Mouse (Mus musculus): ENCODE measurements around the gene Plekhd1.

The Plekhd1 gene

DNA sequence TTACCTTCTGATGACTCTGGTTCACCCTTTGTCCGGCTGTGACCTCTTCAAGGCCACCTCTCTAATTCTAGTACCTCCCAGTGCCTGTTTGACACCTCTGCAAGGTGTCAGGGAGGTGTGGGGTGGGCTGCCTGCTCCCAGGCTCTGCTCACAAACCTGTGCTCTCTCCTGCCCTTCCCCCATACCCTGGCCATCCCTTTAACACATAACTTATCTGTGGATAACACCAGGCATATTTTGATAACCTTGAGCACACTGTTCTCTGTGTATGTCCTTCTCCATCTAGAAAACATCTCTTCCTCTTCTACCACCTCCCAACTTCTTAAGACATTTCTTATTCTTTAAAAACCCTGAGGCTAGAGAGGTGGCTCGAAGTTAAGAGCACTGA is 6.7 kb downstream of the Plekhd1 start:
- no peak for DNase-seq (ENCODE audit: low spot score)

DNA sequence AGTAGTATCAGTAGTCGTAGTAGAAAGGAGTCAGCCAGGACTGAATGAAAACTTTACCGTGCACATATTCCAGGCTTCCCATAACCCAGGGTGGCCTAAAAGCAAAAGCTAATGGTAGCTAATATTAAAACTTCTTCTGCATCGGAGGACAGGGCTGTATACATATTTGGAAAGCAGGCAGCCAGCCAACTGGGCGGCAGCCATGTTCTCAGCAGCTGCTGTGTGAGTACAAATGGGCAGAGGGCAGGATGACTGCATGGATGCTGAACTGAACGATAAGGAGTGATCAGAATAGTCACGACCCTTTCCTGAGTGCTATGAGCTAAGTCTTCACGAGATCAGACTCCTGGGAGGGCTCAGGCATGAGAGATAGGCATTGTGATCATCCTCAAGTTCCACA is 8.9 kb downstream of the Plekhd1 start:
- DNase-seq (ENCODE audit: low spot score), result no peak

DNA sequence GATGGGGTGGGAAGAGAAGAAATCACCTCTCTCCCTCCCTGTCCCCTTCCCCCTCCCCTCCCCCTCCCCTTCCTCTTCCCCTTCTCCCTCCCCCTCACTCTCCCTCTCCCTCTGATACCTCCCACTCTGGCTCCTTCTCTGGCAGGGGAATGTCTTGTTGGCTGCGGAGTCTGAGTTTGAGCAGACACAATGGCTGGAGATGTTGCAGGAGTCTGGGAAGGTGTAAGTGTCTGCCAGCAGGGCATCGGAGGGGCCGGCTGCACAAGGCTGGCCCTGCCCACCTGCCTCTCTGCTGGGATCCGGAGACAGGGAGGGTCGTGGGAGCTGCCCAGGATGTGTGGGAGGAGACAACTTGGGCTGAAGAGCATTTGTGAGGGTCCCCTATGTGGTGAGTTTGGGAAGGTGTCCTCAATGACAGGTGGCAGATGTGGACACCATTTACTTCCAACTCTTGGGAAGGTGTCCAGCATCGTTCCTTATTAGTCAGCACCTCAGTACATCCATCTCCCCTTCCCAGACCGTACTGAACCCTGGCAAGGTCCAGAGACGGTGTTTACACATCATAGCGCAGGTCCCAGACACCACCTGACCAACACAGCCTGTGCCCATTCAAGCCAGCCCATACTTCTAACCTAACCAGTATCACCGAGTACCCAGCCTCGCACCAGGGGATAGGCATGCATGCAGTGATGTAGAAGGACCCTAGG is 14.0 kb downstream of the Plekhd1 start:
- no peak for DNase-seq (ENCODE audit: low spot score)

DNA sequence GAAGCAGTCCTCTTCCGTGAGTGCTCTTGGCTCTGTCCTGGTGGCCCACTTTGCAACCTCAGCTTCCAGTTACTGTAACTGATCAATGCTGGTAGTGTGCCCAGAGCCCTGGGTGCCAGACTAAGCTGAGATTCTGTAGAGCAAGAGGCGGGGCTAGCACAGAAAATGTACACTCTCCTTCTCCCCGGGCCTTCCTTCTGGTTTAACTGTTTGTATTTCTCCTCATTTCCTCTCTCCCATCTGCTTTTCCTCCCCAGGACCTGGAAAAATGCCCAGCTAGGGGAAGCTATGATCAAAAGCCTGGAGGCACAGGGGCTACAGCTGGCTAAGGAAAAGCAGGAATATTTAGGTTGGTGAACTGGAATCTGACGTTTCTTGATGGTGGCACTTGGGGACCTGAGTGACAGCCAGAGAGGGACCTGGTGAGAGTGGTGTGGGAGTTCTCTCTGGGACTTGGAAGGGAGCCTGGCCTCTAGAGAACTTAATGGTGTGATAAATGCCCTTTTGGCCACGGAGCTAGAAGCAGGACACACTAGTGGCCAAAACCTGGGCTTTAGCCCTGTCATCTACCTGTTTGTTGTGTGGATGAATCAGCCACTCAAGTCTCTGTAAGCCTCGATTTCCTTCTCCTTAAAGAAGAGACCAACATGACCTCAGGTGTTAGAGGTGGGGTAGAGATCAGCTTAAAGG is 14.7 kb downstream of the Plekhd1 start:
- DNase-seq (ENCODE audit: low spot score), result peak; percentile 41

DNA sequence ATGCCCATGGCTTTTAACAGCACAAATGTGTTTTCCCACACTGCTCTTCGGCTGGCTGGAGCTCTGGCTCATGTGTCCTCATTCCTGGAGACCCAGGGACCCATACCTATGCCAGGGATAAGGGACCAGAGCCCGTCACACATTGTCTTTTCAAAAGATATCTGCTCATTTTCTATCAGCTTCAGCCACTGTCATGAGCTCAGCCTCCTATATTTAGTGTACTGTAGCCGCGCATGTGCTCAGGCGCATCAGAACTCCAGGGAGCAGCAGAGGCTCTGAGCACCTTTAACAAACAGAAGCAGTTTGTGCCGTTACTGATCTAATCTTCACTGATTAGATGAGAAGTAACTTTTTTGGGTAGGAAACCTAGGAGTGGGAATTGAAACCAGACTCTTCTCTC is 23.5 kb downstream of the Plekhd1 start:
- DNase-seq (ENCODE audit: low spot score), result no peak

DNA sequence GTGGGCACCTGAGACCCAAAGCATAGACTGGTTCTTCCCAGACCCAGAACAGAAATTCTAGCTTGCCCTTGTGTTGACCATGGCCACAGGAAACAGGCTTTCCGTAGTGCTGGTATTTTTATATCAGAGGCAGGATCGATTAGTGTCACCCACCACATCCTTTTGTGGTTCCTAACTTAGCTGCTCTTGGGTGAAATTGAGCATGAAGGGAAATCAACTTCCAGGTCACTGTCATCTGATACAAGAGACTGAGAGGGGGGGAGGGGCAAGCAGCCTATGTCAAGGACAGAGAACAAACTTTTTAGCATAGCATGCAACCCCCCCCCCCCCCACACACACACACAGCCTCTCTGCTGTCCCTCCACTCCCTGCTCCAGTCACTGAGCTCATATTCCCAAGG is 26.8 kb downstream of the Plekhd1 start:
- DNase-seq (ENCODE audit: low spot score), result no peak

DNA sequence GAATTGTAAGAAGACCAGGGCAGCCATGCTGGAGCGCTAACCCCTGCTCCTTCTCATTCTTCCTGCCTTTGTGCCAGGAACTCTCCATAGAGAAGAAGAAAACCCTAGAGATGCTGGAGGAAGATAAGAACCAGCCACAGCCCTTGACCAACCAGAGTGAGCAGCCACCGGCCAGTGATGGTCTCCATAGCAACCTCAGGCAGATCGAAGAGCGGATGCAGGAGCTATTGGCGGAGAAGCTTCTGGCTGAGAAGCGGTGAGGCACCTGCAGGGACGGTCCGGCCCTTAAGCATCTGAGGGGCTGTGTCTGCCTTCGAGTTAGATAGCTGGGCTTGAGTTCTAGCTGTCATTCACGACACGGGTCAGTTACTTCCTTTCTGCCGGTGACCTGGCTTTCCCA is 28.1 kb downstream of the Plekhd1 start:
- DNase-seq (ENCODE audit: low spot score), result peak; percentile 27

DNA sequence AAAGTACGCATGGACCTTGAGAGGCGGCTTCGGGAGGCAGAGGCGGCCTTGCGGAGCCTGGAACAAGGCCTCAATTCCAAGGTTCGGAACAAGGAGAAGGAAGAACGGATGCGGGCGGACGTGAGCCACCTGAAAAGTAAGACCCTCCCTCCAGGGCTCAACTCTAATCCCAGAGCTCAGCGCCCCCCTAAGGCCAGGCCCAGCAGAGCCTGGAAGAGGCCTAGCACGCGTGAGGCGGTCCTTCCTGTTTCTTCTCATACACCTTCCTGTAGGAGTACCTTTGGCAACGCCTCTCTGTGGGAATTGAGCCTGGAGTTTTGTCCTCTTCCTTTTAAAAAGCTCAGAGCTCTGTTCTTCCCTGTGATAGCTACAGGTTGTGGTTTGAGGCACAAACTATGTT is 29.1 kb downstream of the Plekhd1 start:
- DNase-seq (ENCODE audit: low spot score), result no peak

DNA sequence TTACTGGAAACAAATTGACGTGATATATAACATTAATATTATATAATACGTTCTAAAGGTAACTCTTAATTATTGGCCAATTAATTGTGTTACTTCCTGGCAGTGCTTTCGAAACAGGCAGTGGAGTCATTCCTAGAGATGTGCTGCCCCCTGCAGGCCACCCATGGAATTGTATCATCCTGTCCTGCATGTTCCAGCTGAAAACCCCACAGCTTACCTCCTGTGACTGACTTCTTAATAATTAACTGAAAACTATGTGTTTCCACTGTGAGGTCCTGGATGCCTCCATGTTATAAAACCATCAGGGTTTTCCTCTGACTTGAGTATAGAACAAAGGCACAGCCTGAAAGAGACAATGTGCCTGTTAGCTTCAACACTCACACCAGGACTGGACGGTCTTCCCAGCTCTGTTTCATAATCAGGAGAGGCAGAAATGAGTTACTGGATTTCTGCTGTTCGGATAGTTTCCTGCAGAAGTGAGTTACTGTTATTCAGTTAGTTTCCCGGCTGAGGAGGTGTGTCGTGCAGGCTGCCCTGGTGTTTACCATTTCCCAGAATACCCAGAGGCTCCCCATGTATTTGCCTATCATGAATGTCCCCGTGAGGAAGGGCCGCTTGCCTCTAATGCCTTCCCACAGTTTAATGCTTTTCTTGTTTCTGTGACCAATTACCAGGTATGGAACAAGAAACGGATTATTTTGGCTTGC is 32.6 kb downstream of the Plekhd1 start:
- DNase-seq (ENCODE audit: low spot score), result peak; percentile 75

DNA sequence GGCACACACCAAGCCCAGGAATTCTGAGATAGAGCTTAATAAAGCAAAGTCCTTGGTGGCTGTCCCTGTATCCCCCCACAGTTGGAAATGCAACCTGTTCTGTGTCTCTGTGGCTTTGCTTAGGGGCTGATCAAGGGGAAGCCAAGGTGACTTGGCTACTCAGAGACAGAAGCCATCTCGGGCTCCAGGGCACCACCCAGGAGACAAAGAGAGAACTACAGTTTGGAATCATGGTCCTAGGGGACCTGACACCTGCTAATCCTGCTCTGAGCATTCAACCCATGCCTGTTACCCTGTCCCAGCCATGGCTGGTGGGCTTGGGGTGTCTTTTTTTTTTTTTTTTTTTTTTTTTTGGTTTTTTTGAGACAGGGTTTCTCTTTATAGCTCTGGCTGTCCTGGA is 35.8 kb downstream of the Plekhd1 start:
- no peak for DNase-seq (ENCODE audit: low spot score)

DNA sequence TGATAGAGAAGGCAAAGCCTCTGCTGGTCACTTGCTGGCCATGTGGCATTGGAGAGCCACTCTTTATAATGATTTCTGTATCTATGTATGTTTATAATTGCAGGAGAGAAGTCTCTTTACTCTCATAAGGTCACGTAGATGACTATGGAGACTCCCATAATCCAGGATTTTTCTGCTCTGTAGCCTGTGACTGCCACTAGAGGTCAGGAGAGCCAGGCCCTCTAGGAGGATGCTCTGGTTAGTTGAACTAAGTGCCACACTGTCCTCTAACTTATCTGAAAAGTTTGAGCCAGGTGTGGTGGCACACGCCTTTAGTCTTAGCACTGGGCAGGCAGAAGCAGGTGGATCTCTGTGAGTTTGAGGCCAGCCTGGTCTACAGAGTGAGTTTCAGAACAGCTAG is 36.4 kb downstream of the Plekhd1 start:
- peak; percentile 56 for DNase-seq (ENCODE audit: low spot score)

DNA sequence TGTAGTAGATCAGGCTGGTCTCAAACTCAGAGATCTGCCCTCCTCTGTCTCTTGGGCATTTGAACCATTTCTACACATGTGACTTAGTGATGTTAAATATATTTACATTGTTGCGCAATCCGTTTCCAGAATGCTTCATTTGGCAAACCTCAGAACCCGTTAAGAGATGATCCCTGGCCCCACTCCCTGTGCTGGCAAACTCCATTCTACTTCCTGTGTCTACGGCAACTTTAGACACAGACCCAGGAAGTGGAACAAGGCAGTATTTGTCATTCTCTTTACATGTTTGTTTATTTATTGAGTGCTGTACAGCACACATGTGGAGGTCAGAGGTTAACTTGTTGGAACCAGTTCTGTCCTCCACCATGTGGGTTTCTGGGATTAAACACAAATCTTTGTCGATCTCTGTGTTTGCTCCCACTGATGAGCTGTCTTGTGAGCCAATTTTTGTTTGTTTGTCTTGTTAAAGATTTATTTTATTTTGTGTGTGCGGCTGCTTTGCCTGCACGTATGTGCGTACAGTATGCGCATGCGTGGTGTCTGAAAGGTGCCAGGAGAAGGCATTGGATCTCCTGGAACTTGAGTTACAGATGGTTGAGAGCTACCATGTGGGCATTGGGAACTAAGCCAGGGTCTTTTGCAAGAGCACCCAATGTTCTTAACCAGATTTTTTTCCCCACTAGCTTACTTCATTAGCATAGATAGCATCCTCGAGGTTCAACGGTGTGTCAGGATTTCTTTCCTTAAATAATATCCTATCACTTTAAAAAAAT is 37.6 kb downstream of the Plekhd1 start:
- DNase-seq (ENCODE audit: low spot score), result no peak

DNA sequence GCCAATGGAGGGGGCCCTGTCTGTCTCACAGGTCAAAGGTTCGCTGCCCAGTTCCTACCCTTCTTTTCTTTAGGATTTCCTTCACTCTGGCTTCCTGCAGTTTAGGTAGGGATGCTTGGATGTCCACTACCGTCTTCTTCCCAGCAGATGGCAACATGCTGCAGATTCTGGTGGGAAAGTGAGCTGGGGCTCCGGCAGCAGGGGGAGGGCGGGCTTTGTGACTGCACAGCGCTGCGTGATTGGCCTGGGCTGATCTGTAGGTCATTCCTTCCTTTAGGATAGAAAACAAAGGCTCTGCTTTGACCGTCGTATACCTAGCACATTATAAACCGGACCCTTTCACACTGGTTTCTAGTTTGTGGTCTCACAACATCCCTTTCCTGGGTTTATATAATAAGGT is 38.2 kb downstream of the Plekhd1 start:
- DNase-seq (ENCODE audit: low spot score), result peak; percentile 84

DNA sequence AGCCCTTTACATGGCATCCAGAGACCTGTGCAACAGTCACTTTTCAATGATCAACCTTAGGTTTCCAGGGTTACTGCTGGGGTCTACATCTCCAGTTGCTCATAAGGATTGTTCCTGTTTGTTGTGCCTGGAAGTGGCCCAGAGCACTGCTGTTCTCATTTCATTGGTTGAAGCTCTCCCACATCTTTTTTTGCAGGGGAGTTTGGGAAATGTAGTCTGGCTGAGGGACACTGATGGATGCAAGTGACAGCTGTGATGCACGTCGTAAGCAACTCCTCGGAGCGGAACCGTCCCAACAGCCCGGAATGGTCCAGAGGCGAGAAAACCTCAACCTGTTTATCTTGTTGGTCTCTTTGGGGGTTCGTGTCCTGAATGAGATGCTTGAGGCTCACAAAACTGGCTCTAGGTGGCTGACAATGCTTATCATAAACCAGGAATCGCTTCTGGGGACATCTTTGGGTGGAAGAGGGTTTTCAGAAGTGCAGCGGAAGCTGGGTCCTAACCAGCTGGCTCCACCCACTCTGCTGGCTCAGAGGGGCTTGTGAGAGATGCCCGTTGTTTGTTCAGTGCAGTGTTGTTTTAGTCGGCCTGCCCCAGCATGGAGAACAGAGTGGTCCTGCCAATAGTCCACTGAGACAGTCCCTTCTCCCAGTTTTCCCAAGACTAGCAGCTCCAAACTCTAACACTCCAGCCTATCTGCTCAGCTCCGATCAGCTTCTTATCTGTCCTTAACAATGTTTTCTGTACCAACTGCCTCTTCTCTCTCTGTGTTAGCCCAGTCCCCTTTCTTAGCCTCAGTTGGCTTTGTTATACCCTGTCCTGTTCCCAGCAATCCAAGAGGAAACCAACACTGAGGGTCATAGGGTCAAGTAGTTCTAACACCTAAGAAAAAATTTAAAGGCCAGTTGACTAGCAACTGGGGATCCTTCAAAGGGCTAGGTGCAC is 42.4 kb downstream of the Plekhd1 start:
- no peak for DNase-seq (ENCODE audit: low spot score)

DNA sequence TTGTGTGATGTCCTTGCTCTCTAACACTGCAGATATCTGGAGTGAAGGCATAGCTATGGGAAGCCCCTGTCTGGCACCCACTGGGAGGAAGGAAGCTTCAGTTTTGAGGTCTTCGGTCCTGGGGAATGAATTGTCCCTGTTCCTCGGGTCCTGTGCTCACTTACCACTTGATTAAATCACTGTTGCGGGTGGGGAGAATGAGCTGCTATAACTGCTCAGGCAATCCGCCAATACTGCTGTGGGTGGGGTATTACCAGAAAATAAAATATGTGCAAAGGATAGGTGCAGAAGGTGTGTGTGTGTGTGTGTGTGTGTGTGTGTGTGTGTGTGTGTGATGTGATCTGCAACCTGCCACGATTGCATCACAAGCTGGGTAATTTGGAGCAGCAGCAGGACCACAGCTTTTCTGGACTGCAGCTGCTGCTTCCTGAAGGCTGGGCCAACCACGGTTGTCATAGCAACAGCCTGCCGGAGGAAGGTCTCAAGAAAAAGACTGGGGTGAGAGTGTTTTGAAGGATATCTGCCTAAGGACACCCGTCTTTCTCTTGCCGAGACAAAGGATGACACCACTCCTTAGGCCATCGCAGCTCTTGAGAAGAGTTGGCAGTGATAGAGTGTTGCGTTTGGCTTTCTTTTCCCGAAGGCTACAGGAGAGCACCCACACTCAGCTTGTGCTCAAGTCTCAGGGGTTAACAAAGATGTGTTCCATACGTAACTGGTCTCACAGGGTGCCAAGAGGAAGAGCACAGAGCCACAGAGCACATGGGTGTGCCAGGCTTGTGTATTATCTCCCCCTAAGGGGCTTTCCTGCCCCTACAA is 44.3 kb downstream of the Plekhd1 start:
- DNase-seq (ENCODE audit: low spot score), result peak; percentile 90

DNA sequence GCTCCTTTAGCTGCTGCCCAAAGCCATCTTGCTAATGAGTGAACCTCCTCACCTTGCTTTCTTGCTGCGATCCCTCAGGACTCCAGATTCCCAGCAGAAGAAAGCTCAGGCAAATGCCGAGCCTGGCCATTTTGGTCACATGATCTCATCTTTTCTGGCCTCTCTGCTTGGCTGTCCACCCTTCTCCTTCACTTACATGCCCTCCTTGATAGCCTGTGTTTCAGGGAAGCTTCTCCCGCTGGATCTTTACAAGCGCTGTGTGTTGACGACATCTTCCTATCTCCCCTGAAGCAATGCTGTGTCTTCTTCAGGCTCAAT is 44.9 kb downstream of the Plekhd1 start:
- no peak for DNase-seq (ENCODE audit: low spot score)

DNA sequence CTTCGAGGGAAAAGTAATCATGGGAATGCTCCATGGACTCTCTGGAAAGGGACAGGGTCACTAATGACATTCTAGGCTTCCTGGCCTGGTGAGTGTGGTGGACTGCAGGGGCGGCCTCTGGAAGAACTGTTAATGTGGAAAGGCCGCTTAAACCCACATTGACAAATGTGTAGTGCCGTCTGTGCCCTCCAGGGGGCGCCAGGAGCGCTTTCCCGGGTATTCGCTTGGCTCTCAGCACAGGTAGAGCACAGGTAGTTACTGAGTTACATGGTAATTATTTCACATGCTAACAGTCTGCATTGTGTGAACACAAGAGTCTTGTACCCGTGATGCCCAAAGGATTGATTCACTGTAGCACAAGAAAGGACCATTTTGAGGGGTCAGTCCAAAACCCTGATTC is 47.1 kb downstream of the Plekhd1 start:
- no peak for DNase-seq (ENCODE audit: low spot score)

DNA sequence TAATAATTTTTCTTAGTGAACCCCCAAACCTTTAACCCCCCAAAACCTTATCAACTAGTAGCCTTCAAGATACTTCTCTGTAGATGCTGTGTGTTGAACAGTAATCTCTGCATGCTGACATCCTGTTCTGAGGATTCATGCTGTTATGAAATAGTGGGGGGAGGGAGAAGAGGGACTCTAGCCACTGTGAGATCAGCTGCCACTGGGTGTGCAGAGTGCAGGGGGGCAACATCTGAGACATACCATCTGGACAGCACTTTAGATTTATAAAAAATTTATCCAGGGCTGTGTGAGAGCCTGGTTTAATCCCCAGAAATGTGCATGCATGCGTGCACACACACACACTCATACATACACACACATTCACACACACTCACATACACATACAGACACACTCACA is 52.2 kb downstream of the Plekhd1 start:
- no peak for DNase-seq (ENCODE audit: low spot score)

DNA sequence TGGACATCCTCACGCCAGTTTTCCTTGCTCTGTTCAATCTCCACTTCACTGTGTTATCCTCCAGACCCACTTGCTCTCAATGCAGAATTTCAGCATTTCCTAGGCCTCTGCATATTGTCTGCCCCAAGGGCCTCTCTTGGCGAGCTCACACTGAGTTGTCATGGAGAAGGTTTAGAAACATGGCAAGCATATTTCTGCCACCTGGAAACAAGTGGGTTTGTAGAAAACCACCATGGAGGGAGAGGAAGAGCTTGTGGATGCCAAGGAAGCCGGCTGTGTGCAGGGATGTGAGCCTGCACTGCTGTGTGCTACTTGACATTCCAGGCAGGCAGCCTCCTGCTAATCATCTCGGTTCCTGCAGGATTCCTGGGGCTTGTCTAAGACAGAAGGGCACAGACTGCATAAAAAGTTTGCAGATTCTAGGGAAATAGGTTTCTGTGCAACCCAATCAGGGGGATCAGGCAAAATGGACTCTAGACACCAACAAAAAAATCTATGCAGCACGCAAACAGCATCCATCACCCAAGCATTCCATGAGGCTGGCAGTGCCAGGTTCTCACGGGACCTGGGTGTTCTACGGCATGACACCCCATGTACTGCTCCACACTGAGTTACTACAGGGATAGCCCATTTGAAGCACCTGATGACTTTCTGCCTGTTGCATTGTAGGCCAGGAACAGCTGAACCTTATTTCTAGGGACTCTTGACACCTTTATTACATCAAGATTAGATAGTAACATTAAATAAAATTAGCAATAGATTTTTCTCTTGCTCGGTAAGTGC is 53.8 kb downstream of the Plekhd1 start:
- peak; percentile 65 for DNase-seq (ENCODE audit: low spot score)

DNA sequence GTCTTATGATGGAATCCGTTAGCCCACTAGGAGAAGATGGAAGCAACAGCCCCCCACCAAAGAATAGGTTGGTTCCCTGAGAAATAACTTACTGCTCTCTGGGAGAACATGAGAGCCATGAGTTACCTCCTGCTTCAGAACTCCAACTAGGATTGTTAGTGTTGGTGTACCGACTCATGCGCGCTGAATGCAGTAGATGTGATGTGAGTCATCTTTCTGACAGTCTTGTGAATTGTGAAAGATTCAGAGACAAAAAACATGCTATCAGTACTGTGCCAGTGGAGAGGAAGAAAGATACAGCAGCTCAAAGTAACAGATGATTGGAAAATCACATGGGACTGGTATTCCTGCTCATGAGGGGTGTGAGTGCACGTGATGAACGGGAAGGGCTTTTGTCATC is 59.2 kb downstream of the Plekhd1 start:
- no peak for DNase-seq (ENCODE audit: low spot score)
